Mouse (Mus musculus): ENCODE measurements around the gene Popdc2.

- TF ChIP-seq POLR2A (IDR thresholded peaks at IDR 0.05; ENCODE audit: extremely low read depth, insufficient read depth, low read length) (no peak), CTCF (IDR thresholded peaks at IDR 0.05; ENCODE audit: extremely low read depth, insufficient read depth, low read length) (no peak)
Measured at GRCm38 (mm10) chr16:38324311-38324710, 37.7 kb upstream of the Popdc2 start.
